Mouse (Mus musculus): ENCODE results near the gene Vsnl1. TPM values are rescaled to one million over a fixed set of nuclear protein-coding genes. Genes with fewer than 3 reads are reported as not detected.

Vsnl1 gene
- total RNA-seq, 2 experiments from 2014 or later: 0.45 to 0.88 TPM

DNA sequence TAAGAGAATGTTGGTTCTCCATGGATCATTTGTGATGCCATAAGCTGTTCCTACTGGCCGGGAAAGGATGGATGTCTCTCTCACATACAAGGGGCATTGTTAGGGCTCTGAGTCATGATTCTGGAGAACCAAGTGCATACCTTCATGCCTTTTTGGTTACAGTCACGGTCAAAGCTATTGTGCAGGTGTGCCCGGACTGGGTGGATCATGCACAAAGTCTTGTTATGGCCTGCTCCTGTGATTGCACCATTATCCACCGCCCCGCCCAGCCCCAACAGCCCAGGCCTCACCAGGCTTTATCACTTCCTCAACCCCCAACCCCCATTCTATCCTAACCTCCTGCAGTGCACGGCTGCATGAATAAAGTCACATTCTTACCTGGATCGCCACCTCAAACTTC is 47.3 kb downstream of the Vsnl1 start:
- intact Hi-C loops (cut with DNase I): no loop called here
- no peak for DNase-seq (ENCODE audit: low spot score)

DNA sequence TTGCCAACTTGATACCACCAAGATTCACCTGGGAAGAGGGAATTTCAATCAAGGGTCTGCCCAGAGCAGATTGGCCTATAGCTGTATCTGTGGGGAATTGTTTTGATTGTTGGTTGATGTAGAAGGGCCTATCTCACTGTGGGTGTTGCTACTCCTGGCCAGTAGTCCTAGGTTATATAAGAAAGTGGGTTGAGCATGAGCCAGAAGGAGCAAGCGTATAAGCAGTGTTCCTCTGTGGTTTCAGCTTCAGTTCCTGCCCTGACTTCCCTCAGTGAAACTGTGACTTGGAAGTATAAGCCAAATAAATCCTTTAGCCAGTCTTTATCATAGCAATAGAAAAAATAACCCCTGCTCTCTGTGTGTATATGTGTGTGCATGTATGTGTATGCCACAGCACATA is 51.7 kb downstream of the Vsnl1 start:
- no peak for DNase-seq (ENCODE audit: low spot score)
- intact Hi-C loops (cut with DNase I): no loop called here

DNA sequence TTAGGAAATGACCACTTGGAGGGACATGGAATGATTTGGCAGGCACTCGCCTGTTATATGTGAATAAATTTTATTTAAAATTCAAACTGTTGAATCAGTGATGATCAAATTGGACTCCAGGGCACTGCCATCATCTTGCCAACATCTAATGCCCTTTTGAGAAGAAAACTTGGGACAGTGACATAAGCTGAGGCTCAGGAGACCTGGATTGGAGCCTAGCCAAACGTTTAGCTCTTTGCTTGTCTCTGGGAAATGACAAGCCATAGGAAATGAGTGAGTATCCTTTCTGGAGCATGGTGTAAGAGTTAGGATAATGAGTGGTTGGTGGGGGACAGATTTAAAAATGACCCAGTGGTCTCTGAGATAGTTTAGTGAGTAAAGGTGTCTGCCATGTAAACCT is 57.0 kb downstream of the Vsnl1 start:
- intact Hi-C loops (cut with DNase I): no loop called here
- no peak for DNase-seq (ENCODE audit: low spot score)

DNA sequence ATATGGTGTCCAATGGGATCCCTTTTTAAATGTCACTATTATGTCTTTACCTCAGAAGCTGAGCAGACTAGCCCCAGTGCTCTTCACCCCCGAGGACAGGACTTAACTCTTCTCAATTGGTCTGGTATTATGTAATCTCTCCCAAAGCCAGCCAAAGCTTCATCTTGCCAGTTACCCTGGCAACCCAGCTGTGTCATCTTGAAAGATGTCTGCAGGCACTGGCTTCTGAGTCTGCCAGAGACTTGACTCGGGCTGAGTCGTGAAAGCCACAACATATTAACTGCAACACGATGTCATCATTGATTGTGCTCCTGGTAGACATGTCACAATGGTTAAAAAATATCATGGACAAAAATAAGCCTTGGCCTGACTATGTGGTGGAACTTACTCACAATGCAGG is 66.4 kb downstream of the Vsnl1 start:
- DNase-seq (ENCODE audit: low spot score): no peak
- intact Hi-C loops (cut with DNase I): no loop called here

DNA sequence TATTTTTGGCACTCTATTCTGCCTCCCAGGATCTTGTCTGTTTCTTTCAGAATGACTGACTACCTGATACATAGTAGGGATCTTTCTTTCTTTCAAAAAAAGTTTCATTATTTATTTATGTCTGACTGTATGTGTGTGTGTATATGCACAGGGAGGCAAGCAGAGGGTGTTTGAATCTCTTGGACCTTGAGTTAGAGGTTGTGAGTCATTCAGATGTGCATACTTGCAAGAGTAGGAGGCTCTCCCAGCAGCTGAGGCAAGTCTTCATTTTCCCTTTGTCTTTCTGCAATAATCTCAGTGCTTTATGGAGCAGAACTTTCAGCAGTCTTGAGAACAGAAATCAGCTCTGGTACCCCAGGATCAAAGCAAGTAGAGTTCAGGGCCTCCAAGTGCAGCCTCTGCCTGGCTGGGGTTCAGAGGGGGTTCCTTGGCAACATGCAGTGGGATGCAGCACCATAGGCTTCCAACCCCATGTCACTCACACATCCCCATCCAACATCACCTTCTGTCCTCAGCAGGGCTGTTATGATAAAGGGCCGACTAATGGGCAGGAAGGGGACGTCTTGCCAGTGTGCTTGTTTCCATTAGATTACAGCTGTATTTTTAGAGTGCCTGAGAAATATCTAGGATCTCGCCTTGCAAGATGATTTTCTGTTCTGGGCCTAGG is 69.2 kb downstream of the Vsnl1 start:
- DNase-seq (ENCODE audit: low spot score): no peak
- intact Hi-C loops (cut with DNase I): no loop called here

DNA sequence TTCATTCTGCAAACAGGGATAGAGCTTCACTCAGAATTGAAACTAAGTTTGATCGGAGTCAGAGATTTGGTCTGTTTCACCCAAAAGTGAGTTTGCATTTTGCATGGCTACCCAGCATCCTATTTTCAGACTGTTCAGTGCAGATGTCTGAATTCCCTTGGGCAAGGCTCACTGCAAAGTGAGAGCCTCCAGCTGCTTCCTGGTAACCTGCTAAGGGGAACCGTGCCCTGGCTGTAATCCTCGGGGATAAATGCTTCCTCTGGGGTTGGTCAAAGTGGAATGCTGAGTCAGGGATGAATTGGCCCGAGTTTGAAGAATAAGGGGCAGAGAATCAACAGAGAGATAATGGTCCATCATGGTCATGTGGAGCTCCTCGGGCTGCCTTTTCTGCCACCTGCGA is 71.5 kb downstream of the Vsnl1 start:
- DNase-seq (ENCODE audit: low spot score): no peak
- intact Hi-C loops (cut with DNase I): no loop called here

DNA sequence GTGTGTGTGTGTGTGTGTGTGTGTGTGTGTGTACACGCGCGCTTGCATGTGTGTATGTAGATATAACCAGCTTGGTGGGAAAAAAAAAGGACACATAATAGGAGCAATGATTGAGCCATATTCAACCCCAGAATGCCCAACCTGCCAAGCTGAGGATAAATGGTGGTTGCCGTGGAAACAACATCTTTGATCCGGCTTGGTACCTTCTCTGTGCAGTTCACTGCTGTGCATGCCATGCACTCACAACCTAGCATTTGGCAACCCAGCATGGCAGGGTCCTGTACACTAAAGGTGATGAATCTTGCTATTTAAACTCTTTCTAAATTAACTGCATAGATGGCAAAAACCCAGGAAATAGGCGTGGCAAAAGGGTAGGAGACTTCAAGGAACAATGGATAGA is 74.0 kb downstream of the Vsnl1 start:
- no peak for DNase-seq (ENCODE audit: low spot score)
- intact Hi-C loops (cut with DNase I): no loop called here

DNA sequence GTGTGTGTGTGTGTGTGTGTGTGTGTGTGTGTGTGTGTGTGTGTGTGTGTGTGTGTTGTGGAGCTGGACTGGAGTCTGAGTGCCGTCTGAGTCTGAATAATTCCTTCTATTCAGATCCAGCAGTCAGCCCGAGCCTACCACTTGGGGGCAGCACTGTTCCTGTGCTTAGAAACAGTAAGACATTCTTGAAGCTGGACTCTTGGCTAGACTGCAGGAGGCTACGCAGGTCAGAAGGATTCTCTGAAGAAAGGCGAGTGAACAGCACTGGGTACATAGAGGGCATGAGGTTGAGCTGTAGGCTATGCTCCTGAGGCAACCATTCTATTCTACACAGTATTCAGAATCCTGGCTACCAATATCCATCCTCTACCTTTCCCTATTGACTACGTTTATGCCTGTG is 85.5 kb downstream of the Vsnl1 start:
- intact Hi-C loops (cut with DNase I): loop anchor here (5.0 kb wide), 1 partner anchor 796 kb away; no protein-coding TSS in a partner anchor
- no peak for DNase-seq (ENCODE audit: low spot score)

DNA sequence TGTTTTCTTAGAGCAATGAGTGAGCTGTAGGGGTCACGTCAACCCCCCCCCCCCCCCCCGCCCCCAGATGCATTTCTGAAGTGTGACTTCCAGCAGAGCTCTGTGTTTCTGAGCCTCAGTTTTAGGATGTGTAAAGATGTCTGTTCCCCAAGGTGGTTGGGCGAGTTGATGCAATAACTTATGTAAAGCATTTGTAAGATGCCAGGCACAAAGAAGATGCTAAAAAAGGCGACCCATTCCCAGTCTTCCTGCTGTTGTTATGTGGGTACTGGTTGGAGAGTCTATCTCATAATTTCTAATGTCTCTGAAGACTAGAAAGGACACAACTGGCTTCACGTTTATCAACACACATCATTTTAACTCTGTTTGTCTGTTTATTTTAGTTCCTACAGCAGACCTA is 86.5 kb downstream of the Vsnl1 start:
- no peak for DNase-seq (ENCODE audit: low spot score)

DNA sequence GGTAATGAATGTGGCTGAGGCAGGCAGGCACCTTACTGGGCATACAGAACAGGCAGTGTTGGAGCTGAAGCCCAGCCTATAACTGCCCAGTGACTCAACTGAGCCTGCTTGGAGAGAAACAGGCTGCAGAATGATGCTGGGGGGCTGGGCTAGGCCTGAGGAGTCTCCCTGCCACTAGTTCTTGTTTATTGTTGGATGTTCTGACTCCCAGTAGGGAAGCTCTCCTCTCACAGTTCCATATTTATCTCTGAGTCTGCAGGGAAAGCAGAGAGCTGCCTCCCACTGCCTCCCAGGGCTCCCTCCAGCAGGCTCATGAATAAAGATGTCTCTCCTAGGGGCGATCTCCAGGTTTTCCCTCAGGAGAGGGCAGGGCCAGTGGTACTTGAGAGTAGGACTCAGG is 88.0 kb downstream of the Vsnl1 start:
- DNase-seq (ENCODE audit: low spot score): no peak
- intact Hi-C loops (cut with DNase I): no loop called here

More for the DNA sequence above, 86.5 kb downstream of the Vsnl1 start:
- intact Hi-C loops (cut with DNase I): loop anchor here (5.0 kb wide), 1 partner anchor 797 kb away; no protein-coding TSS in a partner anchor

DNA sequence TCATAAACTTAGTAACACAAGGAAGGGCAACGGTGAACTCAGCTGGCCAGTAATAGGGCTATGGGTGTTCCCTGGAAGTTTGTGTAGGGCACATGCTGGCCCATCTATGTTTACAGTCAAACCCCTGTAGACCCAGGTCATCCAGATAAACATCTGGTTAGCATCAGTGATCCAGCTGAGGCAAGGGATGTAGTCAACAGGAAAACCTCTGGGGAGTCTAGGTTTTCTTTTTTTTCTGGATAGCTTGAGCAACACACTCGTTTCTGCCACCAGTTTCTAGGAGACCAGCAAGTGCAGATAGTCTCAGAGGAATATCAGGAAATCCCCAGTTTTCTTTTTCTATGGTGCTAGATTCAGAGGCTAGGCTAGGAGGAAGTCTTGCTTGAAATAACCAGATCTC is 90.5 kb downstream of the Vsnl1 start:
- no peak for DNase-seq (ENCODE audit: low spot score)
- intact Hi-C loops (cut with DNase I): no loop called here

DNA sequence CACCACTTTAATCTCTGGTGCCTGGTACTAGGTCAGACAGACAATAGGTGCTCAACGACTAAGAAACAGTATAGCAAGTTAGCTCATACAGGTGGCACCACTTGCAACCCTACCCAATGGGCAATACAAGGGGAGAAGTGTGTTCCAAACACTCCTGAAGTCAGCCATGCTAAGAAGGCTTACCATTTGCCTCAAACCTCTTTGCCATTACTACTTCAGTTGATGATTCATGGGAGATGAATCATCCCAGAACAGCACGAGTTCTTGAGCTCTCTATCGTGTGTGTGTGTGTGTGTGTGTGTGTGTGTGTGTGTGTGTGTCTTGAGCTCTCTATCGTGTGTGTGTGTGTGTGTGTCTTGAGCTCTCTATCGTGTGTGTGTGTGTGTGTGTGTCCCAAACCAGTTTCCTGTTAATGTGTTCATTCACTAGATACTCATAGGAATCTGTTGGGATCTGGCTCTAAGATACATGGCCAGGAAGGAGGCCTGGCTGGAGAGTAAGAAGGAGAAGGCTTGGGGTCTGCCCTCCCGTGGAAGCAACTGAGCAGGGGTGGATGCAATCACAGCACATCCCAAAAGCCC is 94.3 kb downstream of the Vsnl1 start:
- intact Hi-C loops (cut with DNase I): no loop called here
- DNase-seq (ENCODE audit: low spot score): no peak

DNA sequence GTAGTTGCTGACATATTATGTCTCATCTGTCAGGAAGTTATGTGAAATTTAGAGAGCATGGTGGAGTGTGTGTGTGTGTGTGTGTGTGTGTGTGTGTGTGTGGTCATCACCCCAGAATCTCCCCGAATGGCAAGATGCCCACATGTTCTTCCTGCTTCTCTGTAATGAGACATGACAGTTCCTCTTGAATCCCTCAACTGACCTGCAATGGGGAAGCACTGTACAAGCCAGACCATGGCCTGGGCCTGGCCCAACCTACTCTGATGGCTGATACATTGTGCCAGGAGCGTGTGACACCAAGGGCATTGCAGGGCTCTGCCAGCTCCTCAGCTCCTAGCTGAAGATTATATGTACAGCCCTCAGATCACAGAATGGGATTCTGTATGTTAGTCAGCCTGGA is 98.2 kb downstream of the Vsnl1 start:
- no peak for DNase-seq (ENCODE audit: low spot score)
- intact Hi-C loops (cut with DNase I): loop anchor here (5.0 kb wide), 1 partner anchor 141 kb away; no protein-coding TSS in a partner anchor

DNA sequence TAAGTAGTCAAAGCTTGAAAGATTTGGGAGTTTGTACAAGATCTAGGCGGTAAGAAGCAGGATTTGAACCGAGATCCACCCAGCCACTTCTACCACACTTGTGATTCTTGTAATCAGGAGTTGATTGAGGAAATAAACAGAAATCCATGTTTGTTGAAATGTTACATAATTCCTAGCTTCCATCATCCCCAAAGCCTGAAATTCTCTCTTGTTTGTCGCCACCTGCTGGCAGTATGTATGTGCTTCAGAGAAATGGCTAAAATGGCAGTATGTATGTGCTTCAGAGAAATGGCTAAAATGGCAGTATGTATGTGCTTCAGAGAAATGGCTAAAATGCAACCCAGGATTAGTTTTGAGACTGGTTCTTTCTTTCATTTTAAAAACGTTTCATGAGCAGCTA is 99.6 kb downstream of the Vsnl1 start:
- intact Hi-C loops (cut with DNase I): loop anchor here (5.0 kb wide), 1 partner anchor 140 kb away; no protein-coding TSS in a partner anchor
- DNase-seq (ENCODE audit: low spot score): no peak

DNA sequence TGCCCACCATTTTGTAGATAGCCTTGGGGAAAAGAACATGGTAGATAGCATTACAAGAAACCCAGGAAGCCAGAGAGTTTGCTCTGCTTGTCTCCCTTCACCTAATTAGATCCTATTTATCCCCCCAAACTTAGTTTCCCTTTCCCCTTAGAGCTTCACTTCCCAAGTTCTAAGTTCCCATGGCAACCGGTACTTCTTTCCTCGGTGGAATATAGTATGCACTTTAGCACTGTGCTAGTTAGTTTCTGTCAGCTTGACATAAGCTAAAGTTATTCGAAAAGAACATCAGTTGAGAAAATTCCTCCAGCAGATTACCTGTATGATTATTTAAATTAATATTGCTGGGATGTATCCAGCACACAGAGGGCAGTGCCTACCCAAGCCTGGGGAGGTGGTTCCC is 109.9 kb downstream of the Vsnl1 start:
- DNase-seq (ENCODE audit: low spot score): no peak
- intact Hi-C loops (cut with DNase I): no loop called here

DNA sequence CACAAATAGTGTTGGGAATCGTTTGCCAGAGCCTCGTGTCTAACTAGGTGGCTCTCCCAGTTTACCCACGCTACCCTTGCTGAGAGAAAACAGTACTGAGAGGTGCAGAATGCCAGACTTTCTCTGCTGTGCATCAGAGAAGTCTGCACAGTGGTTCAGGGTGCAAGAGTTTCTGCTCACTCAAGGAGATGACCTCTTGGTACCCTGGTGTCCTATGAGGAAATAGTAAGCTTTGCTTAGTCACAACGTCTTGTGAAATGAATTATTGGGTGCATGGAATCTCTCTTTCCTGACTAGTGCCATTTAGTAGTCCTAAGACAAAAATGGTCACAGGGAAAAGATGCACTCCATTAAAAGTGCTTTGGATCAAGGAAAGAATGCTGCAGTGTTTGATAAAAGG is 111.9 kb downstream of the Vsnl1 start:
- no peak for DNase-seq (ENCODE audit: low spot score)
- intact Hi-C loops (cut with DNase I): no loop called here

DNA sequence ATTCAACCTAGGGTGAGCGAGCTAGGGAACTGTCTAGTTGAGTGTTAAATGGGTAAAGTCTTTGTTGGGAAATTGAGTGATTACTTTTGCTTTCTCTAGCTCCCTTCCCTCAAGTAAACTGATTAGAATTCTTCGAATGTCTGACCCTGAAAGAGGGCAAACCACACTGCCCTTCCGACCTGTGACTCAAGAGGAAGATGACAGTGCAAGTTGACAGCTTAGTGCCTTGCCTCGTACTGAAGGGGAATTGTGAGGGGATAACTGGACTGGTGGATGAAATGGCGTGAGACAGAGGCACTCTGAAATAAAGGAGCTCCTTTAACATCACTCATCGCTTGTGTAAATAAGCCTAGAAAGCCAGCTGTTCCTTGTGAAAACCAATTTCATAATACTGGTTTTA is 118.7 kb downstream of the Vsnl1 start:
- DNase-seq (ENCODE audit: low spot score): no peak
- intact Hi-C loops (cut with DNase I): no loop called here

DNA sequence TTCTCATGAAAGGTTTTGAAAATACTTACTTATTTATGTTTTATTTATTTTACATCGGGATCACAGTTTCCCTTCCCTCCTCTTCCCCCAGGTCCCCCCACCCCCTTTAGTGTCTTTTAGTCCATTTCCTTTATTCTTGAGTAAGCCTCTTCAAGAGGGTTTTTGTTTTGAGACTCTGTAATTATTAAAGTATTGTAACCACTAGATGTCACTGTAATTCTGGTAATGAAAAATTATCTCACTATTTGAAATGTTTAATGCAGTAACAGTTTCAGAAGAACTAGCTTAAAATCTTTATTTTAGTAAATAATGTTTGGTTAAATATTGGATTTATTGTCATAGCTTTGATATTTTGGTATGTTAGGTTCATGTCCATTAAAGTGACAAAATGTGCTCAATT is 122.6 kb downstream of the Vsnl1 start:
- DNase-seq (ENCODE audit: low spot score): no peak
- intact Hi-C loops (cut with DNase I): no loop called here

DNA sequence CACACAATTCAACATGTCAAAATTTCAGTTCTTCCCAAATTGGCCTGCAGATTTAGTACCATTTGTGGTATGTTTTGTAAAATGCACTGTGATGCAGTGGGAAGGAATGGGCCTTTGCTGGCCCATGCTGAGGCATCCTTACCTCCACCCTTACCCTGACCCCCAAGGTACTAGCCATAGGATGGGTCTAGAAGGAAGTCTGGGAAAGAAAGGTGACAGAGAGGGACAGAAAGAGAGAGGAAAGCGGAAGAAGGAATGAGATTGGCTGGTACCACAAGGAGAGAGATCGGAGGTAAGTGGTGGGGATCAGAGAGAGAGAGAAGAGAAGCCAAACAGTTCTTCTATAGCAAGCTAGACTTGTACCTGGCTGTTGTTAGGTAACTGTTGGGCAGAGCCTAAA is 125.3 kb downstream of the Vsnl1 start:
- DNase-seq (ENCODE audit: low spot score): no peak
- intact Hi-C loops (cut with DNase I): no loop called here

DNA sequence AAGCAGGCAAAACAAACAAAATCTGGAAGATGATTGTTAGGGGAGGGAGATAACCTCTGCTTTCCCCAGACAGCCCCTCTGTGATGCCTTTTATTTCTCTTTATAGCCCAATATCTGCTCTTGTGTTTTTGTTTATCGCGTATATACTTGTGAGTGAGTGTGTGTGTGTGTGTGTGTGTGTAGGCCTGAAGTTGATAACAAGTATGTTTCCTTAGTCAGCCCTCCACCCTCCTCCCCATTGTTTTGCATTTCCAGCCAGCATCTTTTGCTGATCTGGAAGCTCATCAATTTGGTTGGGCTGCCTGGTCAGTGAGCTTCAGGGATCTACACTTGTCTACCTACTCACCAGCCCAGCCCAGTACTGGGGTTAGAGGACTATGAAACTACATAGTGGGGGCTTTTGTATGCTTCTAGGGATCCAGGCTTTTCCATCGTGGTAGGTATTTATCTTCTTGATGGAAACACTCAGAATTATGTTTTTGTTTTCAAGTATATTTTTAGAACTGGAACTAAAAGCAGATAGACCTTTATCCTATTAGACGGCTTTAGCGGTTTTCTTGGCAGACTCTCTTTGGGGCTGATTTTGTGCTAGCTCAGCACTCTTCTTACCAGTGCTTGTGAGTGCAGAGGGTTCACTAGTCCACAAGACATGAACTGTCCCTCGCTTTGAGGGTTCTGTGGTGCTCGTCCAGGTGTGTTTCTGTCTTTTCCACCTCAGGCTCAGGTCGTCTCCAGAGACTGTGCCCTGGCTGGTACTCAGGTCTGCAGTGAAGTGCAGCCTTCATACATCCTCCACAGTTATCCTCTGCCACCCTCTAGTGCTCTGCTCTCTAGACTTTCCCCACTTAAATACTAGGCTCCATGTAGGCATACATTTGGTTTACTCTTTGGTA is 129.4 kb downstream of the Vsnl1 start:
- intact Hi-C loops (cut with DNase I): no loop called here
- DNase-seq (ENCODE audit: low spot score): no peak

DNA sequence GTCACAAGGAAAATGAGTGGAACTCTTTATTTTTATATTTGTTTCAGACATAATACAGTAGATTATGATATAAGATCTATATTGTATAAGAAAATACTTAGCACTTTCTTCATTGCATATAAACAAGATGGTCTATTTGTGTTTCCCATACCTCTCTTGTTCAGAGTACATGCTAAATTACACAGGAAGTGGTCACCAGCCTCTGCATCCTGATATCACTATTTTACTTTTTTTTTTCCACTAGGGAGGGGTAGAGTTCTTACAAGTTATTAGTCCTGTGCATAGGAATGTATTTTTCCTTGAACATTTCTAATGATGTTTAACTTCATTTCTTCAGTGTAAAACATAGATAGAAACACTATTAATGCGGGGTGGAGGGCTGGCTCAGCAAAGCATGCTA is 135.6 kb downstream of the Vsnl1 start:
- intact Hi-C loops (cut with DNase I): no loop called here

More for the DNA sequence above, 135.6 kb downstream of the Vsnl1 start:
- DNase-seq (ENCODE audit: low spot score): no peak

All from heart, postnatal 25 days (tissue).